16 mouse cellular contexts compared by ENCODE assay signal in genomic region chr5:130290242-130290641, GRCm38 (mm10). TPM values are rescaled to one million over a fixed set of nuclear protein-coding genes. Genes with fewer than 3 reads are reported as not detected.
DNase-seq lines count a peak whose midpoint lies in the region; ATAC-seq and TF ChIP-seq lines count a peak whose summit lies in the region.
"Had no signal": no experiment of that assay in that cellular context is flagged by ENCODE, and none has a peak within 500 bp of the region (broad histone marks: within the 10 kb centered on the region; RNA-seq: fewer than 3 reads in every experiment).

No protein-coding gene starts in this region.

- H3K79me2 ChIP-seq in MEL (ENCODE audit: control insufficient read depth, insufficient read depth, low read length, poor library complexity), result no peaks in the 10 kb centered on the region

- intact Hi-C loops in gastrocnemius, adult 2 months (cut with DNase I), result no loop called here
- intact Hi-C loops in gastrocnemius, postnatal 14 days (cut with DNase I; ENCODE audit: low total_unique reads), result no loop called here

- H3K4me1 ChIP-seq in midbrain, postnatal 0 days (ENCODE audit: insufficient read depth, low read length), result no peaks in the 10 kb centered on the region
- H3K4me1 ChIP-seq in midbrain, embryonic 14.5 days (ENCODE audit: control insufficient read depth, insufficient read depth, low read length), result no peaks in the 10 kb centered on the region
- no peaks in the 10 kb centered on the region for H3K4me1 ChIP-seq in MEL (ENCODE audit: control insufficient read depth in 1 of 2, insufficient read depth in 2 of 2, low read length in 2 of 2)
- H3K4me1 ChIP-seq: heart, embryonic 12.5 days; liver, embryonic 13.5 days; midbrain, embryonic 10.5 days had no signal

- peak; percentile 25; the same call in 1 of the 2 replicates for TF ChIP-seq CTCF in gastrocnemius, adult 2 months (IDR thresholded peaks at IDR 0.05)
- peak; percentile 20; the same call in 1 of the 2 replicates for TF ChIP-seq CTCF in midbrain, postnatal 0 days (IDR thresholded peaks at IDR 0.05)
- TF ChIP-seq CTCF in MEL (IDR thresholded peaks at IDR 0.05 in 2 of 3, conservative IDR thresholded peaks at IDR 0.05 in 1 of 3; ENCODE audit: control insufficient read depth in 1 of 3, insufficient read depth in 1 of 3, low read depth in 2 of 3, low read length in 3 of 3, poor library complexity in 1 of 3, severe bottlenecking in 1 of 3), result peak; percentile 42 to 53 (median 45)

- H3K27me3 ChIP-seq in midbrain, postnatal 0 days (ENCODE audit: insufficient read depth, low read length), result no peaks in the 10 kb centered on the region
- H3K27me3 ChIP-seq in midbrain, embryonic 14.5 days (ENCODE audit: control insufficient read depth, insufficient read depth, low read length), result no peaks in the 10 kb centered on the region
- H3K27me3 ChIP-seq in MEL (ENCODE audit: control insufficient read depth in 1 of 2, insufficient read depth in 2 of 2, low read length in 2 of 2), result no peaks in the 10 kb centered on the region
- no peaks in the 10 kb centered on the region for H3K27me3 ChIP-seq in splenic B cell, adult 2 months (ENCODE audit: control insufficient read depth, insufficient read depth, low read length, poor library complexity, severe bottlenecking)
- H3K27me3 ChIP-seq: heart, embryonic 12.5 days; liver, embryonic 13.5 days had no signal

- no peaks in the 10 kb centered on the region for H3K9me3 ChIP-seq in midbrain, postnatal 0 days (ENCODE audit: low read length)
- no peaks in the 10 kb centered on the region for H3K9me3 ChIP-seq in midbrain, embryonic 14.5 days (ENCODE audit: control insufficient read depth, low read length)
- H3K9me3 ChIP-seq in MEL (replicated peaks; ENCODE audit: insufficient read depth, low read length), result no peaks in the 10 kb centered on the region
- H3K9me3 ChIP-seq: liver, embryonic 13.5 days had no signal

- no peak overlapping the region for H3K4me3 ChIP-seq in gastrocnemius, adult 2 months
- H3K4me3 ChIP-seq in midbrain, postnatal 0 days (ENCODE audit: low read depth, low read length), result no peak overlapping the region
- no peak overlapping the region for H3K4me3 ChIP-seq in midbrain, embryonic 14.5 days (replicated peaks; ENCODE audit: low read depth, low read length)
- H3K4me3 ChIP-seq in MEL (ENCODE audit: control insufficient read depth in 1 of 2, insufficient read depth in 1 of 2, low read depth in 2 of 2, low read length in 2 of 2), result no peak overlapping the region
- H3K4me3 ChIP-seq: heart, embryonic 12.5 days; liver, embryonic 13.5 days; midbrain, embryonic 10.5 days had no signal

- TF ChIP-seq POLR2A in MEL (IDR thresholded peaks at IDR 0.05; ENCODE audit: control insufficient read depth in 1 of 2, insufficient read depth in 1 of 2, low read depth in 1 of 2, low read length in 2 of 2, poor library complexity in 1 of 2), result no peak

- ATAC-seq in midbrain, postnatal 0 days (ENCODE audit: low FRiP score), result no peak
- no peak for ATAC-seq in midbrain, embryonic 14.5 days (ENCODE audit: low FRiP score, low TSS enrichment)
- ATAC-seq: inflammation-experienced regulatory T-cells, adult 6 months had no signal

- TF ChIP-seq RAD21 in MEL (IDR thresholded peaks at IDR 0.05; ENCODE audit: low read depth, low read length), result no peak

- DNase-seq in gastrocnemius, adult 2 months, result no peak
- DNase-seq in gastrocnemius, postnatal 14 days, result no peak
- DNase-seq in midbrain, postnatal 0 days (ENCODE audit: low spot score), result no peak
- no peak for DNase-seq in midbrain, embryonic 14.5 days
- peak; percentile 32 for DNase-seq in MEL (ENCODE audit: low read depth, low spot score)
- DNase-seq in splenic B cell, adult 2 months (ENCODE audit: low read depth, low spot score), result peak; percentile 12
- no peak for DNase-seq in heart, adult 9 months (ENCODE audit: low spot score in 2 of 2)
- DNase-seq: gastrocnemius, postnatal 36 days; heart, postnatal 4 days; liver, embryonic 13.5 days; lung, postnatal 10 days; thymus, adult 2 months had no signal

- H3K36me3 ChIP-seq in midbrain, postnatal 0 days (ENCODE audit: insufficient read depth, low read length), result no peaks in the 10 kb centered on the region
- peaks cover 34% of the 10 kb centered on the region for H3K36me3 ChIP-seq in midbrain, embryonic 14.5 days (ENCODE audit: control insufficient read depth, insufficient read depth, low read length)
- H3K36me3 ChIP-seq in MEL (ENCODE audit: control insufficient read depth in 1 of 2, insufficient read depth in 2 of 2, low read length in 2 of 2), result peaks cover 0 to 2% of the 10 kb centered on the region in 2 experiments; a peak in 2 of 4 replicates
- H3K36me3 ChIP-seq in splenic B cell, adult 2 months (ENCODE audit: control insufficient read depth, insufficient read depth, low read length, poor library complexity, severe bottlenecking), result peaks cover 15% of the 10 kb centered on the region

- H3K9ac ChIP-seq in midbrain, postnatal 0 days (replicated peaks; ENCODE audit: low read length, poor library complexity, severe bottlenecking), result no peak overlapping the region
- no peak overlapping the region for H3K9ac ChIP-seq in midbrain, embryonic 14.5 days (replicated peaks; ENCODE audit: low read length)
- no peak overlapping the region for H3K9ac ChIP-seq in MEL (ENCODE audit: control insufficient read depth, low read depth, low read length, poor library complexity, severe bottlenecking)
- H3K9ac ChIP-seq: heart, embryonic 12.5 days; liver, embryonic 13.5 days had no signal

- no peak overlapping the region for H3K4me2 ChIP-seq in midbrain, postnatal 0 days (ENCODE audit: low read depth, low read length, poor library complexity, severe bottlenecking)
- no peak overlapping the region for H3K4me2 ChIP-seq in midbrain, embryonic 14.5 days (ENCODE audit: low read length)
- H3K4me2 ChIP-seq: heart, embryonic 12.5 days; liver, embryonic 13.5 days had no signal

- 98% methylated on average over 6 of the region's 6 CpGs for whole genome bisulfite sequencing in midbrain, postnatal 0 days
- 98% methylated on average over 6 of the region's 6 CpGs for WGBS in midbrain, embryonic 14.5 days

- H3K27ac ChIP-seq in gastrocnemius, adult 2 months, result no peak overlapping the region
- H3K27ac ChIP-seq in midbrain, postnatal 0 days (ENCODE audit: low read depth, low read length), result no peak overlapping the region
- no peak overlapping the region for H3K27ac ChIP-seq in midbrain, embryonic 14.5 days (replicated peaks; ENCODE audit: low read depth, low read length)
- H3K27ac ChIP-seq in MEL (ENCODE audit: control insufficient read depth, low read depth, low read length), result no peak overlapping the region
- H3K27ac ChIP-seq: kidney, postnatal 0 days; liver, embryonic 13.5 days; midbrain, embryonic 10.5 days had no signal

- no peak for TF ChIP-seq EP300 in MEL (IDR thresholded peaks at IDR 0.05; ENCODE audit: low read depth in 1 of 2, low read length in 2 of 2)

TF ChIP-seq in MEL, 35 proteins besides CTCF, POLR2A, EP300 and RAD21:
- TF ChIP-seq HCFC1 (IDR thresholded peaks at IDR 0.05; ENCODE audit: low read depth, low read length) (no peak), KAT2A (conservative IDR thresholded peaks at IDR 0.05; ENCODE audit: low read depth, low read length) (no peak), GATA1 (IDR thresholded peaks at IDR 0.05; ENCODE audit: low read depth, low read length) (no peak), GABPA (IDR thresholded peaks at IDR 0.05; ENCODE audit: low read depth, low read length) (no peak)

RNA-seq across cellular contexts. Expression of gene Tyw1, which starts 34.8 kb away (rescaled TPM):
- total RNA-seq in gastrocnemius, adult 2 months (2021), result 1 to 10 TPM; 9.5 TPM
- 1 to 10 TPM; 7.8 to 9.1 TPM for total RNA-seq in gastrocnemius, postnatal 14 days (2021)
- 18.3 and 21.3 TPM in 2 replicates for total RNA-seq in midbrain, postnatal 0 days (2014; rRNA removed)
- polyA plus RNA-seq in midbrain, postnatal 0 days (2015; fragmentation: Nextera tagmentation; extraction: Ambion mirVana), result 16.3 and 18.0 TPM in 2 replicates
- 18.5 and 26.4 TPM in 2 replicates for polyA plus RNA-seq in midbrain, embryonic 14.5 days (2014; fragmentation: Nextera tagmentation; extraction: Ambion mirVana)
- total RNA-seq in MEL (2012; rRNA removed), result 33.0 and 38.8 TPM in 2 replicates
- 100 to 1,000 TPM in 1 of 2 experiments, 10 to 100 TPM in 1; 33.3 to 133 TPM for polyA plus RNA-seq in MEL (2012; ENCODE audit: insufficient read depth in 1 of 2, insufficient read length in 2 of 2, low read depth in 1 of 2, low replicate concordance in 2 of 2, missing spikeins in 1 of 2)

RNA-seq across cellular contexts. Expression of gene Sbds, which starts 34.9 kb away (rescaled TPM):
- 10 to 100 TPM; 27.5 to 34.5 TPM for total RNA-seq in gastrocnemius, adult 2 months (2021)
- 10 to 100 TPM; 22.6 to 23.4 TPM for total RNA-seq in gastrocnemius, postnatal 14 days (2021)
- total RNA-seq in midbrain, postnatal 0 days (2014; rRNA removed), result 16.6 and 20.3 TPM in 2 replicates
- polyA plus RNA-seq in midbrain, postnatal 0 days (2015; fragmentation: Nextera tagmentation; extraction: Ambion mirVana), result 39.8 and 46.4 TPM in 2 replicates
- polyA plus RNA-seq in midbrain, embryonic 14.5 days (2014; fragmentation: Nextera tagmentation; extraction: Ambion mirVana), result 44.1 and 56.8 TPM in 2 replicates
- total RNA-seq in MEL (2012; rRNA removed), result 51.1 and 74.7 TPM in 2 replicates
- polyA plus RNA-seq in MEL (2012; ENCODE audit: insufficient read depth in 1 of 2, insufficient read length in 2 of 2, low read depth in 1 of 2, low replicate concordance in 2 of 2, missing spikeins in 1 of 2), result 10 to 100 TPM in 1 of 2 experiments, not detected in 1; 88.1 TPM

Comparison
In these comparisons a context has a peak if more than half of its experiments do, and no peak if none do; other contexts are left out.
1. DNase-seq: peak in MEL (single experiment) and splenic B cell, adult 2 months (single experiment); none in gastrocnemius, adult 2 months (single experiment), gastrocnemius, postnatal 14 days (single experiment), midbrain, postnatal 0 days (single experiment), midbrain, embryonic 14.5 days (single experiment) and heart, adult 9 months (0 of 2).
2. Peak in every context shown above with its lines, with median percentiles within 50 percentile points of each other: CTCF ChIP-seq.